Mouse (Mus musculus) urinary bladder, postnatal 14 days (tissue): ENCODE results near the gene Gm20388.

Experiments used
- DNase-seq: peaks from one replicate; pipeline ENCODE4 v3.0.0; 2021; ENCODE audit warnings: low spot score

Gene Gm20388

DNA sequence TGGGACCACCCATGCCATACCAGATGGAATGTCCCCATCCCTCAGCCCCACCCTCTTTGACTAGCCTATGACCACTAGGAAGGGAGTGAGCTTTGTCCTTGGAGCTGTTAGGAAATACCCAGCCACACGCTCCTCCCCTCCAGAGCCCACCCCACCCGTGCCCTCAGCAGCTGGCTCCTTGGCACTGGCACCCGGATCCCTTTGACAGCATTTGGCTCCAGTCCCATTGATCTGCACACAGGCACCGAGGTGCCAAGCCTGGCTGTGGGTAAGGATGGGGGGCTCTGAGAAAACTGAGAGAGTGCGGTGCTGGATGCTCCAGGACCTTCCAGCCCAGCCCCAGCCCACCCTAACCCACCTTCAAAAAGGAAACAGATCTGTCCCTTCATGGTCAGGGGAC is 2840.7 kb downstream of the Gm20388 start:
- no peak for DNase-seq

DNA sequence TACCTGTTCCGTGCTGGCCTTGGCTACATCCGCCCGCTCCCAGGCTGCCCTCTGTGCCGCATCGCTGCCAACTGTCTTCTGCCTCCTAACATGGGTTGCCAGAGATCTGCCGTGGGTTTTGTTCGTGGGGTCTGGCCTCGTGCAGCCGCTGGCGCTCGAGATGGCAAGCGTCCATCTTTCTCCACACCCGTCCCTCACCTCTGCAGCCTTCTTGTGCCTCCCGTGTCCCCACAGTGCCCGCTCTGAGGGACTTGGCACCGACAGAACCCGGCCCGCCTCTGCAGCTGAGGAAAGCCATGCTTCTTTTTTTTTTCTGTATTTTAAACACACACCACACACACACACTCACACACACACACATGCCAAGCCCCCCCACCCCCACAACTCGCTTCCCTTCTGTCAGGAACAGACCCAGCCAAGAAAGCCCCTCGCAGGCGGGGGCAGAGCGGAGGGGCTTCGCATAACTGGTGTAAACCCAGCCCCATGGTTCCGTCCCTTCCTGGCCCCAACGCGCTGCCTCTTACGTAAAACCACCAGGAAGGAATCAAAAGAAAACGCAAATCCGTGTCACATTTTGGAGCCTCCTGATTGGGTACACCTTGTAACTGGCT is 2841.6 kb downstream of the Gm20388 start:
- DNase-seq = no peak

DNA sequence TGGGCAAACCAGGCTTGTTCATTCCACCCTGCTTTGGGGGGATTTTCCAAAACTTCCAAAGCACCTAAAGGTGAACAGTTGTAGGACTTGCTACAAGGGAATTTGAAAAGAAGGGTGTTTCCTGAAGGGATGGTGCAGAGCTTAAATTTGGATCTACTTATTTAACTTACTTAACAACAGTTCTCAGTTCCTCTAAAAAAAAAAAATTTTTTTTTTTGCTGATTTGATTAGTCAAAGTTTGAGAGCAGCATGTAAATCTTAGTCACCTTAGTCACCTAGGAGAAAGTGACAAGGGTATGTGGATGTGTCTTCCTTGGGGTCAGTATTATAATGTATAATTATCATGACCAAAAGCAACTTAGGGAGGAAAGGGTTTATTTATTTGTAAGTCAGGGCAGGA is 2848.0 kb downstream of the Gm20388 start:
- DNase-seq = no peak

DNA sequence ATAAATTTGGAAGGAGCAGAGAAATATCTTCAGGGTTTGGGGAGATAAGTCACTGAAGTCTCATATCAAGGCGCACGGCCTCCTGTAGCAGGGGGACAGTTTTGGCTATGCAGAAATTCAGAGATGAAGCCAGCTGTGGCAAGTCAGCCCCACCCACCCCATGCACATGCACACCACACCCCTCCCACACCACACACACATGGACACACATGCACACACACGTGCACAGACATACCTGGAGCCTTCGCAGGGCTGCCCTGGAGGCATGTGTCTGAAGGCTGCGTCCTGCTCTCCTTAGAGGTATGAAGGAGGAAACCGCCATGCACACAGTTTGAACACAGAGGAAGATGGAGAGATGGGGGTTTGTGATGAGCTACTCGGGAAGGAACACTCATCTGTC is 2849.5 kb downstream of the Gm20388 start:
- DNase-seq = no peak

DNA sequence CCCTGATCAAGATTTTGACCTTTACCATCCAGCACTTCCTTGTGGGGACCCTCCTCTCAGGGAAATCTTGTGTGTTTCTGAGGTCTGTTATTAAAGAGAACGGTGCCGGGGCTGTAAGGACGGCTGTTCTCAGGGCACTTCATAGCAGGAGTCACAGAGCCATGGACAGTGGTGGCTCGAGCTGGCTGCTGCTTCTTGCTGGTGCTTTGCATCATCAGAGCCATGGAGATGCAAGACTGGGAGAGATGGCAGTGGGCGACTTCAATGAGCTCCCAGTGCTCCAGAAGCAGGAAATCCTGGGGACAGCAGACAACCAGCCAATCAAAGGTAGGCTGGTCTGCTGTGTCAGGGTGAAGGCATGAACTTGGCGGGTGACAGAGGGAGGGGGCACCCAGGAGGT is 2850.5 kb downstream of the Gm20388 start:
- DNase-seq = no peak

DNA sequence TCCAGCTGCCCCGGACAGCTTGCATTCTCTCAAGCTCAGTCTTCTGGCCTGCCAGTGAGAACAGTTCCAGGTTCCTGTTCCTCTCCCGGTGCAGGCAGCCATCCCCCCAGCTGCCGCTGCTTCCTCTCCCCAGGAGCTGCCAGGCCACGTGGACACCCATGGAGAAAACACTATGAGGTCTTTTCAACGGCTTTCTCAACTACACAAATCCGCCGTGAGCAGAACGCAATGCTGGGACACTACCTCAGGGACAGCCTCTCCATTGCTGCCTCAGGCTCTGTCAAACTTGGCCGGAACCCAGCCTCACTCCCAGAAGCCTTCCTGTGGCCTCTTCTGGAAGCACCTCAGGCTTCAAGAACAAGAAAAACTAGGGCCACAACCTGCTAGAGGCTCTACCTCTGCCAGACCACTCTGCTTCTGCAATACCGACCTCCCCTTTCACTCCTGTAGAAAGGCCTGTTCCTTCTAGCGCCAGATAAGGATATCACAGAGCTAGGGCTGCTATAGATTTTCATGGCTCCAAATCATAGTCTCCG is 2852.2 kb downstream of the Gm20388 start:
- DNase-seq = no peak

DNA sequence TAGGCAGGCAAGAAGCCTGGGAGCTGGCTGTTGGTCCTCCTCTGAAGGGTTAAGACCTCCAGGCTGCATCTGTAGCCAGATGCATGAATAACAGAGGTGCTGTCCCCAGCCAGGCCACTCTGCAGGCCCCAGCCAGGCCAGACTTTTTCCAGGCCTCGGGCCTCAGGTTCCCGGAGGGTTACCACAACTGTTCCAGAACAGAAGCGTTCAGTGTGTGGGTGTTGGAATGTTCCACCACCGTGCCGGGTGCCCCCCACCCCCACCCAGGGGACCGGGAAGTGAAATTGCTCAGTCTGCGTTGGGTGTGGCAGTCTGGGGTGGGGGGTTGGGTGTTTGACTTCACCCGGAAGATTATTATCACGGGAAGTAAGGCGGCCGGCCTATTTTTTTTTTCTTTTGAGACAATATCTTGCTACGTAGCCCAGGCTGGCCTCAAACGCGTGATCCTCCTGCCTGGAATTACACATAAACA is 2852.7 kb downstream of the Gm20388 start:
- no peak for DNase-seq

DNA sequence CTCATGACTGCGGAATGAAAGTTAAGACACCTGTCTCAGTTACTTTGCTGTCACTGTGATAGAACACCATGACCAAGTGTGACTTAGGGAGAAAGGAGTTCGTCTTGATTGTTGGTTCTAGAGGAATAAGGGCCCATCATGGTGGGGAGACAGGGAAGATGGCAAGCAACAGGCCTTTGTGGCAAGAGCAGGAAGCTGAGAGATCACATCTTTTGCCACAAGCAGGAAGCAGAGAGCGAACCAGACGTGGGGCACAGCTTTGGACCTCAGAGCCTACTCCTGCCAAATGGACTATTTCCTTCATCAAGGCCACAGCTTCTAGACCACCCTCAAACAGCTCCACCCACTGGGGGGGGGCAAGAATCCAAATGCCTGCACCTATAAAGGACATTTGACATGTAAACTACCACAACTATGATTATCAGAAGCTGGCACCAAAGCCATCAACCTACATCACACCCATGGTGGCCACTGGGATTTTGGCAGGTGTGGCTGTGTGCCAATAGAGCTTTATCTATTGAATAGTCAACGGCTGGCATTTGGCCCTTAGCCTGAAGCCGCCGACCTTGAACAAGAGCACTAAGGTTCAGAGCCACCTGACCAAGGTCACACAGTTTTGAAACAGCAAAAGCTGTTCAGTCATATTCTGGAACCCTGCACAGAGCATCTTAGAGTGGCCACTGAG is 2854.3 kb downstream of the Gm20388 start:
- DNase-seq = no peak

DNA sequence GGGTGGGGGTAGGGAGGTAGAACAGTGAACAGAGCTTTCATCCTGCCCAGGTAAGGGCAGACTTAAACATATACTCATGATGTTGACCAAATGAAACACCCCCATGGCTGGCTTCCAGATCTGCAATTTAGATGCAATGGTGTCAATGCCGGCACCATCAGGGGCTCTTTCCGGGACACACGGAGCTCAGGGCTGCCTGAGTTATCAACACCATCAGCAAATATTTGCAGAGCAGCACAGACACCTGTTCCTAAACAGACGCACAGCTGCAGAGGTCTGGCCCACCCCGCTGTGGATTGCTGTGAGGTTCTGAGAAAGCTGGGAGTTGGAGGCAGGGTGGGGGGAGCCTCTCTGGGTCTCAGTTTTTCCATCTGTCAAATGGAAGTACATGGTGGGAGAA is 2855.5 kb downstream of the Gm20388 start:
- DNase-seq = no peak

DNA sequence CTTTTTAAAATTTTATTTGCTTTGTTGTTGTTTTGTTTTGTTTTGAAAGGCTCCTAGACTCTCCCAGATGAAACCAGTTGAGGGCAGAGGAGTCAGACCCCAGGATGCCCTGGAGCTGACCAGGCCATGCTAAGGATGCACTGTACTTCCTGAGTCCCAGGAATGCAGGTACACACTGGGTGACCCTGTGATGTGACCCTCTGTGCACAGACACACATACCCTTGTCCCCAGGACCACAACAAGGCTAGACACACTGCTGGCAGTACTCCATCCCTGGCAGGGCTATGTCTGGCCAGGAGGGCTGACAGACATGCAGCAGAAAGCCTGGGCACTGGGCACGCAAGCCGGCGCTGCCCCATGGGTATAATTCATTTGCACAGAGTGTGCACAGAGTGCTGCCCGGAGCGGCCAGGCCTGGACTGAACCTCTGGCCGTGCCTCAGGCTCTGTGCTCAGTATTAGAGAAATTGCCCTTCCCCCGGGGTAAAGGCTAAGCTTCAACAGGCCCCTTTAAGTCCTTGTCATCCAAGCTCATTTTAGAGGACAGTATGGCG is 2856.1 kb downstream of the Gm20388 start:
- no peak for DNase-seq

DNA sequence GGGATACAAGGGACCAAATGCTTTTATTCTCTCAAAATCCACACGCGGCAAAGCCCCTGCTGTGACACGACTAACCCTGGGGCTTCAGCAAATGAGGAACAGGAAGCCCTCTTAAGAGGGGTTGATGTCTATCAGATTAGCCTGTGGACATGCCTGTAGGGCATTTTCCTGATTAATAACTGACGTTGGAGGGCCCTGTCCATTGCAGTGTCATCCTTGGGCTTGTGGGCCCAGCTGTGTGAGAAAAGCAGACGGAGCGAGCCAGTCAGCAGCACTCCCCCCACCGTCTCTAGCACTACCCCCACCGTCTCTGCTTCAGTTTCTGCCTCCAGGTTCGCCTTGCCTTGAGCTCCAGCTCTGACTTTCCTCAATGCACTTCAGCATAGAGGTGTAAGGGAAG is 2856.6 kb downstream of the Gm20388 start:
- no peak for DNase-seq

DNA sequence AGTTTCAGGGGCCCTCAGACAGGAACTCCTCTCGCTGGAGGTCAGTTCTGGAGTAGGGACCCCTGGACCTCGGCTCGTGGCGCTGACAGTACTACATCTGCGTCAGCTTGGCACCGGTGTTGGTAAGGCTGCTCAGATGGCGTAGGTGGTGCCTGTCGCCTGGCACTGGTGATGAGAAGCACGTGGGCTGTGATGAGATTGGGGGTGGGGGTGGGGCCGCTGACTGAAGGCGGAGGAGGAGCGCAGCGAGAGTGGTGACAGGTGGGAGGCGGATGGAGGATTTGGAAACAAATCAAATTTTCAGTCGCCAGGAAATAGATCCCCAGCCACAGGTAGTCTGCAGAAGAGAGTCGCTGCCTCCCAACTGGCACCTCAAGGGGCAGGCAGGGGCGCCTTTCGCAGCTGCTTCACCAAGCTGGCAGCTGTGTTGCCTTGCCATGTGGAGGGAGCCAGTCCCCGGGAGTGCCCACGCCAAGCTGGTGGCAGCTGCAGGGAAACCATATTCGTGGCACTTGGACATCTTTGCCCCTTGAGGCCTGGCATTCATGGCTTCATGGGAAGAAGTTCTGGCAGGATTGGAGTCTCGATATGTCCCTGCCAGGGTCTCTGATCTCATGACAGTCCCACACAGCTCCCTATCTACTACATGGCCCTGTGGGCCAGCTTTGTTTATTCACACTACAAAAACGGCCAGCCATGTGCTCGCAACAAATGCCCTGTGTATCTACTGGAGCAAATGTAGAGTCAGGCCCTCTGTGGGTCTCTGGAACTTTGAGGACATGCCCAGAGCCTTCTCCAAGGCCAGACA is 2858.8 kb downstream of the Gm20388 start:
- DNase-seq = no peak

DNA sequence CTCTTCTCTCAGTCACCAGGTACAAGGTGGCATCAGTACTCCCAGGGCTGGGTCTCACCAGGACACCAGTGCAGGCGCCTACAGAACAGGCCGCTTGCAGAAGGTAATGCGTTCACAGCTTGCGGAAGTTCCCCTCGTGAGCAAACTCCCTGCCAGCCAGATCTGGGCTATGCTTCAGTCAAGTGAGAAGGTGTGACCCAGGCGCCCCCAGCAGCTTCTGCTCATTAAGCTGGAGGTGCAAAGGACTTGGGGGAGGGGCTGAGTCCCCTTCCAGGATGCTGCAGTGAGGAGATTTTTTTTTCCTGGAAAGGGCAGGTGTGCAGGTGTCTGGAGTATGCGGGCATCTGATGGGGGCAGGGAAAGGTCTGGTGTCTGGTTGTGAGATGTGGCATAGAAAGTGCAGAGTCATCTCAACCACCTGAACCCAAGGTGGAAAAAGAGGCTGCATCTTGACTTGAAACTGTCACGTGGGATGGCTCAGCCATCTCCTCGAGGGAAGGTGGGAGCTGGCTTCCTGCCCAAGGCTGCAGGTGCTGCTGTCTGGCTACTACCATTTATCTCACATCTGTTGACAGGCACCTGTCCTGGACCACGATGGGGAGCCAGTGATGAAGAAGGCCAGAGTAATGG is 2861.9 kb downstream of the Gm20388 start:
- DNase-seq = no peak

DNA sequence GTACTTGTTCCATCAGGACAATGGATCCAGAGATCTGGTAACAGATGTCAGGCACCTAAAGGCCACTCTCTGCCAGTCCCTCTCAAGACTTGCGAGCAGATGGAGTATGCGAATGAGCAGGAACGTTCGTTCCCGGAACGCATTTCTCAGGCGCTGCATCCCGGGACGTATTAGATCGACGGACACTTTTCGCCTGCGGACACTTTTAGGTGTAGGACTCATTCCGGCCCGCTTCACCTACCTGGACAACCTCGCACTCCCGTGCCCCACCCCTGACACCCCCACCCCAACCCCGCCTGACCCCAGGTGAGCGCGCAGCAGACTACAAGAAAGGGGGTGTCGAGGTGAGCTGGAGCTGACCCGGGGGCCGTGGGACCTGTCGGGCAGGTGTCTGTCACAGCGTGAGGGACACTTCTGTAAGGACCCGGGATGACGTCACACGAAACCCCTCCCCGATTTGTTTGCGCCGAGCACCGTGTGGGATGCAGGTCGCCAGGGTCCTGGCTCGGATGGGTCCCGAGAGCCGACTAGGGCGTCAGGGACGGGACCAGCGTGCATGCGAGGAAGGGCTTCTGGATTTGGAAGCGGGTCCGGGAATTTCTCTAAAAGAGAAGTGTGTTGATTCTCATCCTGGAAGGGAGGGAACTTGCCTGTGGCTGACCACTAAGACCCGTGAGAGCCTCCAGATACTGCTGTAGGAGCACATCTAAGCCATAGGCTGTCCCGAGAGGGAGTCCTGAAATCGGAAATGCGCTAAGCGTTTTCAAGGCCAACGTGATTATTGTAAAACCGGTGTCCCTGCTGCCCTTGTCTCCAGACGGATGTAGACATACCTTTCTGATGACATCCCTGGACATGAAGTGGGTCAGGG is 2864.9 kb downstream of the Gm20388 start, which contains the start of gene Acsf3:
TSS of gene Acsf3 (plus strand) at position 202 of the 871 bp plus-strand sequence.
- peak; percentile 50 for DNase-seq

DNA sequence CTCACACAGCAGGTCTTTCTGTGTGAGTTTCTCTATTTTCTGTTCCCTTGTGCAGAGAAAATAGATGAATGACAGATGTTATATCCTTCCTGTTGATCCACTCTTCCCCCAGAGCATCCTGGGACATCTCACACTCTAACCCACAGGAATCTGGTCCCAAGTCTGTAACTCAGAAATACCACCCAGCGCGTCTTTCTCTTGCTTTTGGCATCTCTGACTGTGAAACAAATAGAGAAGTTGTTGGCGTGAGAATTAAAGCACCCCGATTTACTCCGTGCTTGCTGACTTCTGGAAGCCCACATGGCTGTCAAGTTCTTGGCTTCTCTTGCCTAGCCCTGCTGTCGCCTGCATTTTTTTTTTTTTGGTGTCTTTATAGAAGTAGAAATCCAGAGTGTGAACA is 2867.1 kb downstream of the Gm20388 start:
- DNase-seq = no peak

DNA sequence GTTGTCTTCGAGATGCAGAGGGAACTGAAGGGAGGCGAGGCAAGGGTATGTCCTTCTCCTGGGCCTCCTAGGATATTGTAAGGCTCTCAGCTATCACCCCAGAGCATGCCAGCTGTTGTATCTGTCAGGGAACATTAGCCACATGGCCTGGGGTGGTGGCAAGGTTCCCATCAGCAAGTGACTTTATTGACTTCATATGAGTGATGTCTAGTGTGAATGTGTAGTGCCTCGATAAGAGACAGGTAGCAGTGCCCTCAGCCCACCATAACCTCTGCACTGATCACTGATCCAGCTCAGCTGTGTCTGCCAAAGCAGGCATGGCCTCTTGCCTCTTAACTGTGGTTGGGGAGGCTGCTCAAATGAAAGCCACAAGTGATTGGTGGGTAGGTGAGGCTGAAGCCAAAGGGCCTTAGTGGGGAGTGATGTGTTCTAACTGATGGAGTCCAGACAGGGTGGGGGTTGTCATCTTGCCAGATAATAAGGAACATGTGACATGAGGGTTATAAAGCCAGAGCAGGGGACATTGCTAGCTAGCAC is 2868.1 kb downstream of the Gm20388 start:
- DNase-seq = no peak

DNA sequence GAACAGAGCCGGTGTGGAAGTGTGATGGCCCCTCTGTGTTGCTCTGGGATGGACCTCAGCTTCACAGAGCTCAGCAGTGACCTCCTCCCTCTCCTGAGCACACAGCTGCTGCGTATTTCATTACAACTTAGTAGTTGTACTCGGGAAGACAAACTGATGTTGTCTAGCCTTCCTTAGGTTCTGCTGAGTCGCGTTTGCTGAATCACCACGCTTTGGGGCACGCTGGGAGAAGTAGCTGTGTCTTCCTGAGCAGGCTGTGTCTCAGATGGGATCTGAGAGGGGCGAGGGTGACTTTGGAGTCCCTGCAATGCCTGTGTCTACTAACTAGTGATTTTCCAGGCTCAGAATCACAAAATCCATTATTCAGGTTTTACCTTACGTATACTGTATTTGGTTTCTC is 2868.6 kb downstream of the Gm20388 start:
- no peak for DNase-seq

DNA sequence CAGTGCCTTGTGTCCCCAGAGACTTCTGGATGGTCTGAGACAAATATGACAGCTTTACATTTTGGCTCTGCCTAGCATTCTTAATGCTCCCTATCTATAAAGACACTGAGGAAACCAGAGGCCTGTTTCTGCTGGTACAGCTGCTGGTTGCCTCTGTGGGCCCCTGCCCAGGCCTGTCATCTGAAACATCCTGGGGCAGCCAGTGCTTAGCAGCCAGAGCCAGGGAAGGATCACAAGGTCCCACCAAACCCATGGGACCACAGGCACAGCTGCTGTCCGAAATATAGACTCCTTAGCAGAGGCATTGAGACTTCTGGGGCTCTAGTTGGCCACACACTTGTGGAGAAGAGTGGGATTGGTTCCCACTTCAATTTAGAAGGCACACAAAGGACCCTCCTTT is 2874.1 kb downstream of the Gm20388 start:
- no peak for DNase-seq

DNA sequence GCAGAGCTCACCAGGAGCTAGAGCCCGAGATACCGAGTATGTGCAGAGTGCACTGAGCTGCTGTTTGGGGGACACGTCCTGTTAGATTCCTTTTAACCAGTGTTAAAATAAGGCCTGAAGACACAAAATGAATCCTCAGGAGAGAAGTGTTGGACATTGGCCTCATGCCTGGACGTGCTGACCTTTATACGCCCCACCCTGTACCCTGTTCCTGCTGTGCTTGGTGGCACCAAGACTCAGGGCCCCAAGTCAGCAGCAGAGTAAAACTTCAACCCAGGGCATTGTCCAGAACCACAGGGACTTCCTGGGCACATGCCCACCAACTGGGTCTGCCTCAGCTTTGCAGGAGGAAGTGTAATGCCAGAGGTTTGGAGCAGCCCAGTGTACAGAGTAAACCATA is 2879.2 kb downstream of the Gm20388 start:
- no peak for DNase-seq

DNA sequence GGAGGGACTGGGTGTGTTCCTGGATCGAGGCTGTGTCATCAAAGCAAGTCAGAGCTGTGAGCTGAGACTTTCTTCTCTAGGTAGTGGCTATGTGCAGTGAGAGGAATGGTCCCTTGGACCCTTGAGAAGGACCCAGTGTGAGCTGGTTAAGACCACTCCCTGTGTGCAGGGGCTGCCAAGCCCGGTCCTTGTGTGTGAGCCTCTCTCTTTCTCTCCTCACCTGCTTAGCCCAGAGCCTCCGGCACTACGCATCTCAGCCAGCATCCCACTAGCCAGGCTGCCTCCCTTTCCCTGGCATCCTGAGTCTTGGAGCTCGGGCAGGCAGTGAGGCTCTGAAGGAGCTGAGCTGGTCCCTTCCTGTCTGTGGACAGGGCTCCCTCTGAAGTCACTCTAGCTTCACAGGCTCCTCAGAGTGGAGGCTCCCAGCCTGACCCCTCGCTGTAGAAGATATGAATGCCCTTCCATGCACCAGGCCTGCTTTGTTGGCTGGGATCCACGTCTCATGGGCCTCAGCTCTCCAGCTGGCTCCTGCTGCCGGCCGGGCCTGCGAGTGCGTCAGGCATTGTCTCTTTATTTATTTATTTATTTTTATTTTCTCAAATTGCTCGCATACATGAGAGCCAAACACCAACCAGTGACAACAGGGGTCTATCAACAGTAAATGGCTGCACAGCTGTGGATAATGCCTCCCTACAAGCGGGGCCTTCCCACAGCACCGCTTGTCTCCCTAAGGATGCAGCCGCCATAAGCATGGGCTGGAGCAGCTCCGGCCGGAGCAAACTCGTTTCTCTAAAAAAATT is 2882.9 kb downstream of the Gm20388 start:
- no peak for DNase-seq
